Mouse (Mus musculus): ENCODE data around the gene Arhgap42. TPM values are rescaled to one million over a fixed set of nuclear protein-coding genes. Genes with fewer than 3 reads are reported as not detected.

Gene Arhgap42
- polyA plus RNA-seq, 1 experiment from 2014 or later, result 24.8 TPM

DNA sequence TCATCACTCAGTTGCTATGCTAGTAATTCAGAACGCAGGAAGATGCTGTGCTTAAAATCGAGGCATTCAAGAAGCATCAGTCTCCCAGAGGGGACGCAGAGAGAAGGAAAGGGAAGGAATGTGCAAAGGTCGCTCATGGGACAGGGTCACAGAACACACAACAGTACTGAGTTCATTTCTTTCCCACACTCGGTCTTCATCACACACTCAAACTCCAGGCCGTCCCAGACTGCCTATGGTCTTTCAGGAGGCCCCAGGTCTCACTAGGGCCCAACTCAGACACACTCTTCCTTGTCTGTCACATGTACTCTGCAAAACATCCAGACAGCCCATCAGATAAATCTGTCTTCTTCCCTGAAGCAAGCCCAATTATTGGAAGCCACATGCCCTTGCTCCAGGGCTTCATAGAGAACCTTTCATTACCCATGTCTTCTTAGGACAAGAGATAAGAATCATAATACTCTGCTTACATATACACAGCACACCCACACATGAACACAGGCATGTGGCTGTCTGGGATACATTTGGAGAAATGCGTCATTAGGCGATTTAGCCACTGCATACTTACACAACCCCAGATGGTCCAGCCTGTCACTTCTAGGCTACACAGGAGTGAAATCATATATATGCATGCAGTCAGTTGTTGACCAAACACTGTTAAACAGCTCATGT lies 39.6 kb downstream of the Arhgap42 start:
- no peaks in the 10 kb centered on the region for H3K36me3 ChIP-seq
- no peaks in the 10 kb centered on the region for H3K27me3 ChIP-seq (ENCODE audit: low read depth, poor library complexity, severe bottlenecking)
- 60% methylated on average over 8 of the region's 8 CpGs for WGBS
- H3K9me3 ChIP-seq (replicated peaks), result no peaks in the 10 kb centered on the region; the same call in 1 of the 2 replicates
- no peak for DNase-seq (ENCODE audit: low spot score)
- H3K4me1 ChIP-seq, result peaks cover 19% of the 10 kb centered on the region
- H3K27ac ChIP-seq (replicated peaks), result peak overlapping the region; percentile 39; the same call in 1 of the 2 replicates
- H3K4me3 ChIP-seq, result no peak overlapping the region

DNA sequence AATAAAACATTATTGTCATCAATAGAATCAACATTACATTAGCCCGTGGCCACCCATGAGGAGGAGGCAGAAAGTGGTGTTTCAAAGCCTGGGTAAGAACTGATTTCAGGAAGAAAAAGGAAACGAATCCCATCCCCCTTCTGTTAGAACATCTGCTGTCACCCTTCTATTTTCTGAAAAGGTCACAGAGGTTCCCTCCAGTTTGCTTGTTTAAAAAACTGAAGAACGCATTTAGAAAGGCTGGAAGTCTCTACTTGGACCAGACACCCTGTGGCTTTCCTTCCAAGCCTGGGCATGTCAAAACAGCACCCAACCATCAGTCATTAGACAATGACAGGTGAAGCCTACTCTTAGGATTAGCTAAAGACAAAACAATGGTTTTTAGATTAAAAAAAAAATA lies 40.3 kb downstream of the Arhgap42 start:
- no peak for DNase-seq (ENCODE audit: low spot score)
- no peaks in the 10 kb centered on the region; the same call in 1 of the 2 replicates for H3K9me3 ChIP-seq (replicated peaks)

DNA sequence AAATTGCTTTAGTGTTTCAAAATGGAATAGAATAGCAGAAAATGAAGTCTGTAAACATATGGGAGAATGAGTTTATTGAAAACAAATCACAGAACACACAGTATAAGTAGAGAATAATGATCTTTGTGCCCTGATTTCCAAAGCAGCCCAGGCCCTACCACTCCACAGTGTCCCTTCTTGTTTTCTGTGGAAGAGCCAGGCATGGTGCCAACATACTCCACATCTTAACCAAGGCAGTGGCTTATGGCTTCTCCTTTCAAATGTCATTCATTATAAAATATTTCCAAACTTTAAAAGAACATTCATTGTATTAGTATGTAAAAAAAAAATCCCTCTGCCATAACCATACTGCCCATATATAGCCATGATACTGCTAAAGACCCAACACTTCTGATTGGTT lies 42.9 kb downstream of the Arhgap42 start:
- Histone ChIP-seq H3K27ac (replicated peaks) (no peak overlapping the region), H3K4me3 (no peak overlapping the region), H3K9me3 (replicated peaks) (no peaks in the 10 kb centered on the region; the same call in 1 of the 2 replicates), H3K27me3 (ENCODE audit: low read depth, poor library complexity, severe bottlenecking) (no peaks in the 10 kb centered on the region), H3K36me3 (no peaks in the 10 kb centered on the region), H3K4me1 (peaks cover 18% of the 10 kb centered on the region)
- no peak for DNase-seq (ENCODE audit: low spot score)

More for the DNA sequence above, 40.3 kb downstream of the Arhgap42 start:
- Histone ChIP-seq H3K27me3 (ENCODE audit: low read depth, poor library complexity, severe bottlenecking) (no peaks in the 10 kb centered on the region), H3K4me1 (peaks cover 19% of the 10 kb centered on the region), H3K27ac (replicated peaks) (no peak overlapping the region), H3K4me3 (no peak overlapping the region), H3K36me3 (no peaks in the 10 kb centered on the region)
- 27% methylated on average over 3 of the region's 3 CpGs for WGBS

DNA sequence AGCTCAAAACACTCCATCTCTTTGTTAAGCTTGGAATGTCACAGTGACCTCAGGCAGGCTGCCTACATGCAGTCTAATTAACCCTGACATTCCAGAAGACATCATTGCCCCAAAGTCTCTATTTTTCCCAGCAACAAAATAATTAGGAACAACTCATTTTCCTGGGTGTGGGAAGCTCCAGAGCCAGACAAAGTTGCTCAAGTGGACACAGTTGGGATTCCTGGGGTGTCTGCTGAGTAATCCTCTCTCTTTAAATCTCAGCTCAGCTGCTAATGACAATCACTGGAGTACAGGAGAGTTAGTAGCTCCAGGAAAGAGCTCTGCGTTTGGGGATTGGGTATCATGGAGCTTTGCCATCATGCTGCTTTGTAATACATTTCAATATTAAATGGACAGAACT lies 44.4 kb downstream of the Arhgap42 start:
- WGBS, result 31% methylated on average over 1 of the region's 1 CpGs
- Histone ChIP-seq H3K9me3 (replicated peaks) (no peaks in the 10 kb centered on the region; the same call in 1 of the 2 replicates), H3K27ac (replicated peaks) (no peak overlapping the region), H3K4me3 (no peak overlapping the region), H3K27me3 (ENCODE audit: low read depth, poor library complexity, severe bottlenecking) (no peaks in the 10 kb centered on the region), H3K4me1 (peaks cover 13% of the 10 kb centered on the region), H3K36me3 (no peaks in the 10 kb centered on the region)
- DNase-seq (ENCODE audit: low spot score), result no peak

DNA sequence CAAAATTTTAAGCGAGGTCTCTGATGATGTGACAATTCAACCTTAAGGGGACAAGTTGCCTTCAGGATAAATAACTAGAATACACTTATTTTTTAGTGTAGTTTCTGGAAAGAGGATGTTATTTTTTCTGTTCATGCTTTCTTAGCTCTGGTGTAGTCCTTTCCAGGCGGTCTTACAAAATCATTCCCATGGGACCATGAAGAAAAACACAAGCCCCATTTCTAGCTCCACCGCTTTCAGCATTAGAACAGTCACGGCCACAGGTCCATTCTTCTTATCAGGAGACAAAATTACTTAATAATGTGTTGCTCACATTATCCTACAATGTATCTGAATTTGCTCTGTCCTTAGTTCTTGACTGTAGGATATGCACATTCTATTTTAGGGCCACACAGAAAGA lies 46.2 kb downstream of the Arhgap42 start:
- no peaks in the 10 kb centered on the region for H3K36me3 ChIP-seq
- 84% methylated on average over 4 of the region's 4 CpGs for WGBS
- H3K9me3 ChIP-seq (replicated peaks), result no peaks in the 10 kb centered on the region; the same call in 1 of the 2 replicates
- no peaks in the 10 kb centered on the region for H3K27me3 ChIP-seq (ENCODE audit: low read depth, poor library complexity, severe bottlenecking)
- H3K4me3 ChIP-seq, result no peak overlapping the region
- no peaks in the 10 kb centered on the region for H3K4me1 ChIP-seq
- H3K27ac ChIP-seq (replicated peaks), result no peak overlapping the region
- no peak for DNase-seq (ENCODE audit: low spot score)

DNA sequence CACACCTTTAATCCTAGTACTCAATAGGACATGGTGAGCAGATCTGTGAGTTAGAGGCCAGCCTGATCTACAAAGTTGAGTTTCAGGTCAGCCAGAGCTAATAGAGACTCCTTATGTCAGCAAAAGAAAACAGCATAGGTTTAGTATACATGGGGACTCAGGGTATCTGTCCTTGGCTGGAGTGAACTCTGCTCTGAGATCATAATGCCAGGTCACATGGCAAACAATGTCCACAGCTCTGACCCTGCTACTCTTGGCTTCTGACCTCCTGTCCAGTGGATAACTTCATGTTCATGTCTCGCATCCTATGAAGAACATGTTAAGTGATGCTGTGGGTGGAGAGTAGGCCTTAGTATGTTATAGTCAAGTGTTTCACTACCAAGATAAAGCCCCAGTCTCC lies 48.1 kb downstream of the Arhgap42 start:
- Histone ChIP-seq H3K4me3 (no peak overlapping the region), H3K36me3 (no peaks in the 10 kb centered on the region), H3K4me1 (no peaks in the 10 kb centered on the region), H3K9me3 (replicated peaks) (no peaks in the 10 kb centered on the region), H3K27ac (replicated peaks) (no peak overlapping the region), H3K27me3 (ENCODE audit: low read depth, poor library complexity, severe bottlenecking) (no peaks in the 10 kb centered on the region)
- 81% methylated on average over 1 of the region's 1 CpGs for WGBS
- DNase-seq (ENCODE audit: low spot score), result no peak

DNA sequence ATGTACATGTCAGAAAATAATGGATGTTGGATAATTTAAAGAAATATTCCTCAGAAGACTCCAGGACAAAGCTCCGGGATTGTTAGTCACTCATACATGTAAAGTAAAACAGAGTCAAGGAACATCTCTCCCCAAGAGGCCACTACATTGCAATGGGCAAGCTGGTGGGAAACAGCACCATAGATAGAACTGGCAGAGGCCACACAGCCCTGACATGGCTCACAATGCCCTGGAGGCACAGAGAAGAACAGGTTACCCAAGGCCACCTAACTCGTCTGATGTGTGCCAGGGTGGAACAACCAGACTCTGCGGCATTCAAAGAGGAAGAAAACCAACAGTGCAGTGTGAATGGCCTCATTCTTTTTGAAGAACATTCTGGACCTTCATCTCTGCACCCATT lies 50.7 kb downstream of the Arhgap42 start:
- H3K27ac ChIP-seq (replicated peaks), result no peak overlapping the region
- H3K36me3 ChIP-seq, result no peaks in the 10 kb centered on the region
- no peaks in the 10 kb centered on the region for H3K9me3 ChIP-seq (replicated peaks)
- H3K27me3 ChIP-seq (ENCODE audit: low read depth, poor library complexity, severe bottlenecking), result no peaks in the 10 kb centered on the region
- no peaks in the 10 kb centered on the region for H3K4me1 ChIP-seq
- no peak overlapping the region for H3K4me3 ChIP-seq
- WGBS, result 81% methylated on average over 3 of the region's 3 CpGs
- no peak for DNase-seq (ENCODE audit: low spot score)

DNA sequence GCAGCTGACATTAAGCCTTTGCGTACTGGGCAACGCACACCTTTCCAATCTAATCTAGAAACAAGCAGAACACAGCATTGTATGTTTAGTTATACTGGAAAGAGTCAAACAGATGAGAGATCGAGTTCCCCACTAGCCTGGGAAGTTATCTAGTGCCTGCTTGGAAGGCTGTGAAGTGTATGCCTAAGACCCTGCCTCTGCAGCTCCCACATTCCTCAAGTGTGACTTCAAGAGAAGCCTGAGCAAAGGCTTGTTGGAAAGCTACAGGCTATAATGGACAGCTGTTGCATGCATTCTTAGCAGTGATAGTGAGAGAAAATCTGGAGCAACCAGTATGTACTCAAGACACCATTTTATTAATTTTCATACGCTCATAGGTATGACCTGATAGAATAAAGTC lies 61.2 kb downstream of the Arhgap42 start:
- Histone ChIP-seq H3K27me3 (ENCODE audit: low read depth, poor library complexity, severe bottlenecking) (no peaks in the 10 kb centered on the region), H3K4me3 (no peak overlapping the region), H3K4me1 (no peaks in the 10 kb centered on the region), H3K36me3 (peaks cover 4% of the 10 kb centered on the region; the same call in 1 of the 2 replicates), H3K27ac (replicated peaks) (no peak overlapping the region), H3K9me3 (replicated peaks) (no peaks in the 10 kb centered on the region)
- 93% methylated on average over 4 of the region's 4 CpGs for WGBS
- DNase-seq (ENCODE audit: low spot score), result no peak

DNA sequence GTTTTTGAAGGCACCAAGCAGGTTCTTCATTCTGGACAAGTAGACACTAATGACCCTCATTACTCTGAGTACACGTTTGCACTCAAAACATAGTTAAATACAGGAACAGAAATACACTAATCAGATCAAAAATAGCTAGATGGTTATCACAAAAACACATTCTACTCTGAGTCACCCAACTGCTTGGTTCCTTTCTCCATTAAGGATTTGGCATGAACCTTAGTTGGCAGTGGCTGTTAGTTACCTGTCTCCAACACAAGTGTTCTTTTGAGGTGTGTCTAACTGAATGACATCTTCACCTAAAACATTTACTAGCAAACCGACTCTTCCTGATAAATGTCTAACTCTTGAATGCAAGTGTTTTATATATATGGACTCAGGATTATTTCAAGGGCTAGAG lies 64.0 kb downstream of the Arhgap42 start:
- no peaks in the 10 kb centered on the region for H3K27me3 ChIP-seq (ENCODE audit: low read depth, poor library complexity, severe bottlenecking)
- H3K36me3 ChIP-seq, result peaks cover 4% of the 10 kb centered on the region; the same call in 1 of the 2 replicates
- 80% methylated on average over 2 of the region's 2 CpGs for WGBS
- H3K27ac ChIP-seq (replicated peaks), result no peak overlapping the region
- H3K9me3 ChIP-seq (replicated peaks), result no peaks in the 10 kb centered on the region
- DNase-seq (ENCODE audit: low spot score), result no peak
- H3K4me3 ChIP-seq, result no peak overlapping the region
- no peaks in the 10 kb centered on the region for H3K4me1 ChIP-seq

DNA sequence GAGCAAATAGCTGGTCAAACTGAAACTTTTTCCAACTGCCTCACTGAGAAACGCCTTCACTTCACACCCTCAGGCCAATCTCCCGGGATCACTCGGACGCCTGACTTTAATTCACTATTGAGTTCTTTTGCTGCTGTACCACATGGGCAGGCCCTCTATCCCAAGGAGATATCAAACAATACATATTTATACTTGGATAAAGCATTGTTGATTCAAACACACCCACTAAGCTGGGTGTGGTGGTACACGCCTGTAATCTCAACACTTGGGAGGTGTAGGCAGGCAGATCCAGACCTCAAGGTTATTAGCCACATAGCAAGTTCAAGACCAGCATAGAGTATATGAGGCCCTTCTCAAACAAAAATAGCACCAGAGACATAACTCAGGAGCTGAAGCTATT lies 64.7 kb downstream of the Arhgap42 start:
- Histone ChIP-seq H3K9me3 (replicated peaks) (no peaks in the 10 kb centered on the region), H3K36me3 (peaks cover 4% of the 10 kb centered on the region; the same call in 1 of the 2 replicates), H3K4me3 (no peak overlapping the region), H3K27me3 (ENCODE audit: low read depth, poor library complexity, severe bottlenecking) (no peaks in the 10 kb centered on the region), H3K4me1 (no peaks in the 10 kb centered on the region), H3K27ac (replicated peaks) (no peak overlapping the region)
- WGBS, result 91% methylated on average over 5 of the region's 5 CpGs
- no peak for DNase-seq (ENCODE audit: low spot score)

DNA sequence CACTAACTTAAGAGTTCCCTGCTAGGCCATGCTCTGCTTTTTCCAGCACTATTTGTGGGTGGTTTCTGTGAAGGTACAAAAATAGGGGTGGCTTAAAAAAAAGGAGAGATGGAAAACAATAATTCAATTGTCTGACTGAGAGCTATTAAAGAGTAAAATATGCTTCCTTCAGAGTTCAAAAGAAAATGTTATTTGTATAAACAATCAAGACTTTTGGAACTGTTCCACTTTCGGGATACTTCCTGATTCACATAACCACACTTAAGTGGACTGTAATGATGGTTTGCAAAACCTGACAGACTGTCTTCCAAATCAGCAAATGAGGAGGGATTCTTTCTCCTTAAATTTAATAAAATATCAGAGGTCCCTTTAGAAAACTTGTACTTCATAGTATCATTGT lies 65.8 kb downstream of the Arhgap42 start:
- Histone ChIP-seq H3K27me3 (ENCODE audit: low read depth, poor library complexity, severe bottlenecking) (no peaks in the 10 kb centered on the region), H3K36me3 (no peaks in the 10 kb centered on the region), H3K4me1 (no peaks in the 10 kb centered on the region), H3K4me3 (no peak overlapping the region), H3K27ac (replicated peaks) (no peak overlapping the region), H3K9me3 (replicated peaks) (no peaks in the 10 kb centered on the region)
- WGBS, result 90% methylated on average over 1 of the region's 1 CpGs
- no peak for DNase-seq (ENCODE audit: low spot score)

DNA sequence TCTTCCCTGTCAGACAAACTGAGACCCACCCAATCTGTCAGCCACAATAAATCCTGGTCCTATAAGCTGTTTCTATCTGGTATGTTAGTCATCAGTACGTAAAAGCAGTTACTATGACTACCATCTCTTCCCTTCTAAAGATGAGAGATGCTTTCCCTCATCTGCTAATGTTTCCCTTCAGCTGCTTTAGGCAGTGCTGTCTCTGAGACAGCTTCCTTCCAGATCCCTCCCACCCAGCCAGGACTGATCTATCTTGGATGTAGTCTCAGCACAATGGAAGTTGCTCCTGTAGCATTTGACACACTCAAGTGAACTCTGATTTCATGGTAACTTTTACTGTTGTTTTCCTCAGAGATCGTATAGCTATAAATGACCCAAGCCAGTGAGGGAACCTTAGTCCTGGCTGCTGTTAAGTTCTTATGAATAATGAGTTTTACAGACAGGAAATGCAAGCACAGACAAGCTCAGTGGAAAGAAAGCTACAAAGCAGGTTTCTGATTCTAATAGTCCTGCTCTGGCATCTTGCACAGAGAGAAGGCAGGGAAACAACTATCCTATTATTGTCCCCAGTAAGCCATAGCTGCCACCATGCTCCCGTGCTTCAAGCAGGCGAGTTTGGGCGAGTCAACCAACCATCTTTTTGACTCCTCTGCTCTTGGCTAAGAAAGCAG lies 67.6 kb downstream of the Arhgap42 start:
- H3K36me3 ChIP-seq, result no peaks in the 10 kb centered on the region
- DNase-seq (ENCODE audit: low spot score), result no peak
- no peak overlapping the region for H3K4me3 ChIP-seq
- no peak overlapping the region for H3K27ac ChIP-seq (replicated peaks)
- no peaks in the 10 kb centered on the region for H3K4me1 ChIP-seq
- no peaks in the 10 kb centered on the region for H3K27me3 ChIP-seq (ENCODE audit: low read depth, poor library complexity, severe bottlenecking)
- 88% methylated on average over 5 of the region's 5 CpGs for WGBS
- no peaks in the 10 kb centered on the region for H3K9me3 ChIP-seq (replicated peaks)

DNA sequence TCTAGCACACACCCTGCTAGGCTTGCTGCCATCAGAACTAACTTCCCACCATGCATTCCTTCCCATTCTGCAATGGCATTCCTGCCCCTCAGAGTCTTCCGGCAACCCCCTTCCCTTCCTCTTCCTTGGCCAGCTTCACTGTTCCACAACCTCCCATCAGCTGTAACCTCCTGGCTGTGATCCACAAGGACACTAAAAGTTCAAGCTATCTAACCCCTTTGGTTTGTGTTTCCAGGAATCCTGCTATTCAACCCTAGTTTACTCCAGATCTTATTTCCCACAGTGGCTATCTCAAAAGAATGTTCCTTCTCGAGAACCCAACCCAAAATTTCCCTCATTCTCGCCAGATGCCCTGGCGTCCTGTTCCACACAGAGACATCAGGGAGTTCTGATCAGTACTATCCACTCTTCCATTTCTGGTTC lies 73.2 kb downstream of the Arhgap42 start:
- Histone ChIP-seq H3K9me3 (replicated peaks) (no peaks in the 10 kb centered on the region), H3K27ac (replicated peaks) (no peak overlapping the region), H3K36me3 (no peaks in the 10 kb centered on the region), H3K4me1 (no peaks in the 10 kb centered on the region), H3K4me3 (no peak overlapping the region), H3K27me3 (ENCODE audit: low read depth, poor library complexity, severe bottlenecking) (no peaks in the 10 kb centered on the region)
- no peak for DNase-seq (ENCODE audit: low spot score)
- 85% methylated on average over 4 of the region's 4 CpGs for WGBS

Measured in midbrain, embryonic 10.5 days (tissue).